Mouse (Mus musculus) thymus, adult 2 months (tissue): ENCODE data around the gene Trip6.

Experiments
- CTCF ChIP-seq: fragments of 200-500 bp; IDR thresholded peaks from 2 replicates; pipeline ENCODE4 v1.5.1; 2012; ENCODE audit warnings: mild to moderate bottlenecking, control low read depth, low read length, moderate library complexity, borderline replicate concordance; ENCODE audit not compliant: control insufficient read depth, poor library complexity, insufficient read depth; ENCODE audit errors: extremely low read depth
- POLR2A ChIP-seq: fragments of 200-500 bp; IDR thresholded peaks from 2 replicates; pipeline ENCODE4 v1.6.1; 2012; ENCODE audit warnings: mild to moderate bottlenecking, low read length, control low read depth, moderate library complexity; ENCODE audit not compliant: control insufficient read depth, poor library complexity, insufficient read depth; ENCODE audit errors: extremely low read depth

DNA sequence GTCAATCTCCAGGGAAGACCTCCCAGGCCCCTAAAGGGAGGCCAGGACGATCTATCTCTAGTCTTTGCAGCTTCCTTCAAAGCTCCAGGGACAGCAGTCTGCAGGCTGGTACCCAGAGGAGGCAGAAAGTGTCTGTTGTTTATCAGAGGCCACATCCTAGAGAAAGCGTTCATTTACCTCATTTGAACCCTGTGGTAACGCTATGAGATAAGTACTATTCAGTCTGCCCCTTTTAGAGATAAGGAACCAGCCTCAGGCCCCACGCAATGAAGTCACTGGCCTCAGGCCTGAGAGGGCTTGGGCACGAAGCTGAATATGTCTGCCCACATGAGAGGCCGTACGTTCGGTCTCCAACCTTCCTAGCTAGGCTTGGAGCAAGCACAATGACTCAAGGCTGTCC, 3.2 kb upstream of the Trip6 start:
- TF ChIP-seq CTCF (no peak), POLR2A (no peak)
